Mouse (Mus musculus) limb, embryonic 11.5 days (tissue): ENCODE results near the gene Myo19. TPM values are rescaled to one million over a fixed set of nuclear protein-coding genes. Genes with fewer than 3 reads are reported as not detected.

Experiments used
- ATAC-seq: fragments of 200-750 bp; cut with Nextera tagmentation; 2 replicates; pipeline ENCODE4 v1.8.0; 2017; ENCODE audit warnings: low read depth; ENCODE audit not compliant: insufficient number of reproducible peaks, low FRiP score, low TSS enrichment
- DNase-seq: peaks from one replicate; pipeline ENCODE4 v3.0.0-alpha.2; 2015; ENCODE audit warnings: low spot score
- H3K27ac ChIP-seq: fragments of 300-500 bp; sonication (generic); replicated peaks from 2 replicates; pipeline ENCODE4 v1.5.1; 2014; ENCODE audit warnings: low read depth, mild to moderate bottlenecking, low read length
- H3K27me3 ChIP-seq: fragments of 300-500 bp; sonication (generic); 2 replicates; pipeline ENCODE4 v1.6.1; 2014; ENCODE audit warnings: mild to moderate bottlenecking, low read length, mixed read lengths; ENCODE audit not compliant: control insufficient read depth, insufficient read depth
- H3K36me3 ChIP-seq: fragments of 300-500 bp; sonication (generic); 2 replicates; pipeline ENCODE4 v1.6.1; 2014; ENCODE audit warnings: mild to moderate bottlenecking, low read length, moderate library complexity, mixed read lengths; ENCODE audit not compliant: control insufficient read depth, insufficient read depth
- H3K4me1 ChIP-seq: fragments of 300-500 bp; sonication (generic); 2 replicates; pipeline ENCODE4 v1.6.1; 2014; ENCODE audit warnings: low read length, mixed read lengths; ENCODE audit not compliant: control insufficient read depth, insufficient read depth
- H3K4me2 ChIP-seq: fragments of 300-500 bp; sonication (generic); 2 replicates; pipeline ENCODE4 v1.6.1; 2014; ENCODE audit warnings: low read depth, mild to moderate bottlenecking, moderate library complexity; ENCODE audit not compliant: severe bottlenecking
- H3K4me3 ChIP-seq: fragments of 300-500 bp; sonication (generic); 2 replicates; pipeline ENCODE4 v1.5.1; 2014; ENCODE audit warnings: low read depth, low read length
- H3K9ac ChIP-seq: fragments of 300-500 bp; sonication (generic); 2 replicates; pipeline ENCODE4 v1.6.1; 2014; ENCODE audit warnings: mild to moderate bottlenecking, low read length
- H3K9me3 ChIP-seq: fragments of 300-500 bp; sonication (generic); 2 replicates; pipeline ENCODE4 v1.6.1; 2016; ENCODE audit warnings: low read length; ENCODE audit not compliant: control insufficient read depth
- WGBS: fragments of 180-500 bp; shearing (Covaris S2); extraction: QIAGEN DNeasy Blood & Tissue Kit; methylation state at CpG from one replicate; pipeline ENCODE4 v1.1.7; 2014; 5-methylcytosine and 5-hydroxymethylcytosine counted together
- microRNA-seq: library from miRNA; unstranded; fragments of <30 nt; microRNA quantifications from one replicate; pipeline ENCODE4, GENCODE M21; 2016
- polyA plus RNA-seq: library from polyadenylated mRNA; unstranded; fragments of >200 nt; fragmentation: Nextera tagmentation; extraction: Ambion mirVana; gene quantifications from 2 replicates; pipeline ENCODE4 v1.2.1, GENCODE M21; 2014

Gene Myo19
- polyA plus RNA-seq, 1 experiment from 2014 or later: 13.4 TPM

- peak within 1 kb of the TSS; percentile 39 for H3K4me2 ChIP-seq
- H3K36me3 ChIP-seq: no peaks in the 10 kb centered on the region
- H3K27ac ChIP-seq: no peak within 1 kb of the TSS
- H3K27me3 ChIP-seq: peaks cover 32% of the 10 kb centered on the region
- H3K4me1 ChIP-seq: 0 out of 2 replicates have a peak, but pooled peaks cover 5% of the 10 kb centered on the region
- ATAC-seq: no peak
- no peaks in the 10 kb centered on the region for H3K9me3 ChIP-seq
- no peak within 1 kb of the TSS for H3K9ac ChIP-seq
- H3K4me3 ChIP-seq: peak within 1 kb of the TSS; percentile 14
- WGBS: 1% methylated on average over 49 of the region's 49 CpGs
- DNase-seq: peak; percentile 44
Measured at GRCm38 (mm10) chr11:84957591-84958270, 77.8 kb downstream of the Myo19 start, which contains the start of gene Car4. Car4 (plus strand) TSS chr11:84957786.

- Histone ChIP-seq H3K27me3 (peaks cover 32% of the 10 kb centered on the region), H3K9me3 (no peaks in the 10 kb centered on the region), H3K4me1 (0 out of 2 replicates have a peak, but pooled peaks cover 5% of the 10 kb centered on the region), H3K27ac (no peak overlapping the region), H3K4me2 (peak overlapping the region; percentile 39), H3K36me3 (no peaks in the 10 kb centered on the region), H3K4me3 (no peak overlapping the region), H3K9ac (no peak overlapping the region)
- 6% methylated on average over 11 of the region's 11 CpGs for WGBS
- DNase-seq (peak; percentile 44), ATAC-seq (no peak)
Measured at GRCm38 (mm10) chr11:84958271-84958630, 78.3 kb downstream of the Myo19 start.

- Histone ChIP-seq H3K9me3 (no peaks in the 10 kb centered on the region), H3K4me3 (no peak overlapping the region), H3K36me3 (no peaks in the 10 kb centered on the region), H3K4me2 (no peak overlapping the region), H3K9ac (no peak overlapping the region), H3K4me1 (0 out of 2 replicates have a peak, but pooled peaks cover 5% of the 10 kb centered on the region), H3K27ac (no peak overlapping the region), H3K27me3 (peaks cover 32% of the 10 kb centered on the region)
- ATAC-seq: no peak
- WGBS: 38% methylated on average over 5 of the region's 5 CpGs
- DNase-seq: no peak
Measured at GRCm38 (mm10) chr11:84959181-84959580, 79.2 kb downstream of the Myo19 start.

GRCm38 (mm10) chr11:84959701-84960181, 79.8 kb downstream of the Myo19 start:
- 4% methylated on average over 9 of the region's 9 CpGs for WGBS
- no peak overlapping the region for H3K27ac ChIP-seq
- 0 out of 2 replicates have a peak, but pooled peaks cover 5% of the 10 kb centered on the region for H3K4me1 ChIP-seq
- peaks cover 32% of the 10 kb centered on the region for H3K27me3 ChIP-seq
- no peak overlapping the region for H3K4me2 ChIP-seq
- no peak overlapping the region for H3K4me3 ChIP-seq
- no peaks in the 10 kb centered on the region for H3K9me3 ChIP-seq
- no peaks in the 10 kb centered on the region for H3K36me3 ChIP-seq
- no peak for ATAC-seq
- H3K9ac ChIP-seq: no peak overlapping the region
- DNase-seq: peak; percentile 31

- ATAC-seq: no peak
- 35% methylated on average over 3 of the region's 3 CpGs for WGBS
- Histone ChIP-seq H3K9ac (no peak overlapping the region), H3K27me3 (peaks cover 32% of the 10 kb centered on the region), H3K36me3 (no peaks in the 10 kb centered on the region), H3K27ac (no peak overlapping the region), H3K9me3 (no peaks in the 10 kb centered on the region), H3K4me1 (0 out of 2 replicates have a peak, but pooled peaks cover 5% of the 10 kb centered on the region), H3K4me2 (no peak overlapping the region), H3K4me3 (no peak overlapping the region)
- no peak for DNase-seq
Measured at GRCm38 (mm10) chr11:84960291-84960690, 80.3 kb downstream of the Myo19 start.

GRCm38 (mm10) chr11:84960780-84961179, 80.8 kb downstream of the Myo19 start:
- no peak overlapping the region for H3K4me2 ChIP-seq
- 80% methylated on average over 6 of the region's 6 CpGs for WGBS
- H3K27me3 ChIP-seq: peaks cover 32% of the 10 kb centered on the region
- no peak for ATAC-seq
- H3K9me3 ChIP-seq: no peaks in the 10 kb centered on the region
- H3K9ac ChIP-seq: no peak overlapping the region
- 0 out of 2 replicates have a peak, but pooled peaks cover 5% of the 10 kb centered on the region for H3K4me1 ChIP-seq
- no peak overlapping the region for H3K27ac ChIP-seq
- no peak for DNase-seq
- H3K36me3 ChIP-seq: no peaks in the 10 kb centered on the region
- H3K4me3 ChIP-seq: no peak overlapping the region

Small RNA genes within 50 kb of the gene (microRNA-seq; reads per million reads assigned to microRNA genes)
- not detected for gene Gm23564

Other genes with a start within 250 kb of the Myo19 start
- gene Mrm1, start 60.6 kb upstream of the Myo19 start, polyA plus RNA-seq: 5.9 and 8.1 TPM in 2 replicates
- gene Dhrs11, start 51.2 kb upstream of the Myo19 start, polyA plus RNA-seq: 11.2 and 13.9 TPM in 2 replicates
- gene Ggnbp2, start 9.3 kb upstream of the Myo19 start, polyA plus RNA-seq: 69.3 and 69.8 TPM in 2 replicates
- 3.1 and 3.2 TPM in 2 replicates for gene Pigw, start 137 bp downstream of the Myo19 start, polyA plus RNA-seq
- 72.4 and 73.5 TPM in 2 replicates for gene Znhit3, start 36.2 kb downstream of the Myo19 start, polyA plus RNA-seq
- 0.17 TPM in 1 of 2 replicates, not detected in the other for gene Car4, start 77.6 kb downstream of the Myo19 start, polyA plus RNA-seq